Mouse (Mus musculus) CD4-positive helper T cell, adult 2 months (primary cell): ENCODE measurements around the gene Rnf217.

ENCODE experiments used
- DNase-seq: peaks from one replicate; pipeline ENCODE4 v3.0.0-alpha.2; 2012; ENCODE audit warnings: low read depth, missing footprints, low spot score

Rnf217 gene

GRCm38 (mm10) chr10:31609066-31609961 lies at the start of gene Rnf217:
Gene Rnf217 (minus strand): TSS chr10:31609184.
- no peak for DNase-seq

GRCm38 (mm10) chr10:31647270-31647669 lies 38.3 kb upstream of the Rnf217 start:
- DNase-seq: no peak

GRCm38 (mm10) chr10:31646083-31646482 lies 37.1 kb upstream of the Rnf217 start:
- no peak for DNase-seq

GRCm38 (mm10) chr10:31635098-31635497 lies 26.1 kb upstream of the Rnf217 start:
- DNase-seq: no peak

GRCm38 (mm10) chr10:31632005-31632404 lies 23.0 kb upstream of the Rnf217 start:
- DNase-seq: no peak

GRCm38 (mm10) chr10:31615355-31615754 lies 6.4 kb upstream of the Rnf217 start:
- no peak for DNase-seq

- no peak for DNase-seq
These were observed 5.1 kb upstream of the Rnf217 start for GRCm38 (mm10) chr10:31614111-31614510.

GRCm38 (mm10) chr10:31608441-31609065 lies 431 bp downstream of the Rnf217 start:
- no peak for DNase-seq

- no peak for DNase-seq
These were observed 1.8 kb downstream of the Rnf217 start for GRCm38 (mm10) chr10:31606981-31607867.

- no peak for DNase-seq
These were observed 5.1 kb downstream of the Rnf217 start for GRCm38 (mm10) chr10:31603855-31604254.

- DNase-seq: no peak
These were observed 8.9 kb downstream of the Rnf217 start for GRCm38 (mm10) chr10:31600116-31600515.

- no peak for DNase-seq
These were observed 11.1 kb downstream of the Rnf217 start for GRCm38 (mm10) chr10:31597886-31598285.

GRCm38 (mm10) chr10:31596804-31597203 lies 12.2 kb downstream of the Rnf217 start:
- no peak for DNase-seq

- no peak for DNase-seq
These were observed 13.7 kb downstream of the Rnf217 start for GRCm38 (mm10) chr10:31595326-31595725.

GRCm38 (mm10) chr10:31592741-31593524 lies 16.1 kb downstream of the Rnf217 start:
- no peak for DNase-seq

- no peak for DNase-seq
These were observed 16.8 kb downstream of the Rnf217 start for GRCm38 (mm10) chr10:31592095-31592740.

- no peak for DNase-seq
These were observed 28.3 kb downstream of the Rnf217 start for GRCm38 (mm10) chr10:31580722-31581121.

- no peak for DNase-seq
These were observed 28.9 kb downstream of the Rnf217 start for GRCm38 (mm10) chr10:31580073-31580472.

GRCm38 (mm10) chr10:31573267-31573666 lies 35.7 kb downstream of the Rnf217 start:
- DNase-seq: no peak

GRCm38 (mm10) chr10:31557311-31557710 lies 51.7 kb downstream of the Rnf217 start:
- no peak for DNase-seq
